Mouse (Mus musculus) NIH3T3 (cell line): Measurements from ENCODE around the gene Gm11239.
"Not testable (repeated sequence)": the region's sequence is repeated elsewhere in the genome, so short reads cannot be mapped to it uniquely, and the experiment has no call there.

Experiments
- DNase-seq: peaks from one replicate; pipeline ENCODE4 v3.0.0-alpha.2; 2012; ENCODE audit warnings: low read depth

Gene Gm11239

DNA sequence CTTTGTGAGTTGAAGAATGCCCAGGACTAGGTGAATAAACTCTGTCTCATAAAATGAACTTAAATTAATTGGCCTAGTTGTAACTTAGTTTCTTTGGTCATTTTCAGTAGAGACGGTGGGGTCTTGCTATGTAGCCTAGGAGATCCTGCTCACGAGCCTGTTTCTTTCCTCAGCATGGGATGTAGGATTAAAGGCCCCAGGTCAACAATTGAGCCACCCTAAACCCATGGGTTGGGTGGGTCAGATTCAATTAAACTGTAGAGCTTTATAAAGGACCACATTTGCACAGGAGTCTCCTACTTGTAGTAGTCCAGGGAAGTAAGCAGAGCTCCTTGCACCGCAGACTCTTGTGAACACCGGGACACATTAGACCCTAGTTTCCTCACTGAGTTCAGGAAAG is at the start of gene Gm11239:
Gm11239 (plus strand) TSS at position 301 of the 400 bp plus-strand sequence.
- DNase-seq, result not testable (repeated sequence)

DNA sequence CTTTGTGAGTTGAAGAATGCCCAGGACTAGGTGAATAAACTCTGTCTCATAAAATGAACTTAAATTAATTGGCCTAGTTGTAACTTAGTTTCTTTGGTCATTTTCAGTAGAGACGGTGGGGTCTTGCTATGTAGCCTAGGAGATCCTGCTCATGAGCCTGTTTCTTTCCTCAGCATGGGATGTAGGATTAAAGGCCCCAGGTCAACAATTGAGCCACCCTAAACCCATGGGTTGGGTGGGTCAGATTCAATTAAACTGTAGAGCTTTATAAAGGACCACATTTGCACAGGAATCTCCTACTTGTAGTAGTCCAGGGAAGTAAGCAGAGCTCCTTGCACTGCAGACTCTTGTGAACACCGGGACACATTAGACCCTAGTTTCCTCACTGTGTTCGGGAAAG is 45.5 kb upstream of the Gm11239 start, which contains the start of gene Gm11237:
Gm11237 (plus strand) TSS at position 301 of the 400 bp plus-strand sequence.
- not testable (repeated sequence) for DNase-seq

DNA sequence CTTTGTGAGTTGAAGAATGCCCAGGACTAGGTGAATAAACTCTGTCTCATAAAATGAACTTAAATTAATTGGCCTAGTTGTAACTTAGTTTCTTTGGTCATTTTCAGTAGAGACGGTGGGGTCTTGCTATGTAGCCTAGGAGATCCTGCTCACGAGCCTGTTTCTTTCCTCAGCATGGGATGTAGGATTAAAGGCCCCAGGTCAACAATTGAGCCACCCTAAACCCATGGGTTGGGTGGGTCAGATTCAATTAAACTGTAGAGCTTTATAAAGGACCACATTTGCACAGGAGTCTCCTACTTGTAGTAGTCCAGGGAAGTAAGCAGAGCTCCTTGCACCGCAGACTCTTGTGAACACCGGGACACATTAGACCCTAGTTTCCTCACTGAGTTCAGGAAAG is 30.3 kb upstream of the Gm11239 start, which contains the start of gene Gm11236:
Gm11236 (plus strand) TSS at position 301 of the 400 bp plus-strand sequence.
- DNase-seq, result not testable (repeated sequence)

DNA sequence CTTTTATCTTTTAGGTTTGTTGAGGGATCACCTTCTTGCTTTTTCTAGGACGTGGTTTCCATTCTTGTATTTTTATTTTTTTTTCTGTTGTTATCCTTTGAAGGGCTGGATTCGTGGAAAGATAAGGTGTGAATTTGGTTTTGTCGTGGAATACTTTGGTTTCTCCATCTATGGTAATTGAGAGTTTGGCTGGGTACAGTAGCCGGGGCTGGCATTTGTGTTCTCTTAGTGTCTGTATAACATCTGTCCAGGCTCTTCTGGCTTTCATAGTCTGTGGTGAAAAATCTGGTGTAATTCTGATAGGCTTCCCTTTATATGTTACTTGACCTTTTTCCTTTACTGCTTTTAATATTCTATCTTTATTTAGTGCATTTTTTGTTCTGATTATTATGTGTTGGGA is 6.3 kb upstream of the Gm11239 start:
- DNase-seq, result not testable (repeated sequence)

DNA sequence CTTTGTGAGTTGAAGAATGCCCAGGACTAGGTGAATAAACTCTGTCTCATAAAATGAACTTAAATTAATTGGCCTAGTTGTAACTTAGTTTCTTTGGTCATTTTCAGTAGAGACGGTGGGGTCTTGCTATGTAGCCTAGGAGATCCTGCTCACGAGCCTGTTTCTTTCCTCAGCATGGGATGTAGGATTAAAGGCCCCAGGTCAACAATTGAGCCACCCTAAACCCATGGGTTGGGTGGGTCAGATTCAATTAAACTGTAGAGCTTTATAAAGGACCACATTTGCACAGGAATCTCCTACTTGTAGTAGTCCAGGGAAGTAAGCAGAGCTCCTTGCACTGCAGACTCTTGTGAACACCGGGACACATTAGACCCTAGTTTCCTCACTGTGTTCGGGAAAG is 15.1 kb downstream of the Gm11239 start, which contains the start of gene Gm428:
Gm428 (plus strand) TSS at position 301 of the 400 bp plus-strand sequence.
- not testable (repeated sequence) for DNase-seq

DNA sequence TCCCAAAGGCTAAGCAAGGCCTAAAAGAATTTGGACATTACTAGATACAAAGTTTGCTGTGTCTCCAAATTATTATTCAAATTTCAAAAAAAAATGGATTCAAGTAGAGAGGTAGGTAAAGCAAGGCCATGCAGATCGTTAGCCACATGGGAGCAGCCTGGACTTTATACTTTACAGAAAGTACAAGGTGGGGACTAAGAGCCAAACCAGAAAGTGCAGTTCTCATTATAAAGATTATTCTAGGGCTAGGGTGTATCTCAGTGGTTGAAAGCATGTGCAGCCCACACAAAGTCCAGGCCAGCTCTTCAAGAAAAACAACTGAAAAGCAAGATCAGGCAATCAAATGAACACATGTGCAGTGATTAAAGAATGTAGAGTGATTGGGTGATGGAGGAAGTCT is 50.6 kb downstream of the Gm11239 start:
- no peak for DNase-seq

DNA sequence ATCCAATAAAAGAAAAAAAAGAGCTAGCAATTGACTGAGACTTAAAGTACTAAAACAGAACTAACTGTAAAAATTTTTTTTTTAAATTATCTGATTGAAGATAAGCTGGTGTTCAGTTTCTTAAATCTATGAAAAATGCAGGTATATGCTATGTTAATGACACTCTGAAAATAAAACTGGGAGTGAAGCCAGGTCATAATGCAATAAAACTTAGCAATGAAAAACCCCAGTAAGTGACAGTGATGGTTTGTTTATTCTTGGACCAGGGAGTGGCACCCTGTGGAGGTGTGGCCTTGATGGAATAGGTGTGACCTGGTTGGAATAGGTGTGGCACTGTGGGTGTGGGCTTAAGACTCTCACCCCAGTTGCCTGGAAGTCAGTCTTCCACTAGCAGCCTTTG is 51.7 kb downstream of the Gm11239 start:
- DNase-seq, result no peak
